Mouse (Mus musculus) right cerebral cortex, postnatal 10 days (tissue): ENCODE results near the gene Rhoj.
"Not testable (repeated sequence)": the region's sequence is repeated elsewhere in the genome, so short reads cannot be mapped to it uniquely, and the experiment has no call there.

Experiments
- DNase-seq, 2 experiments: peaks; one replicate each; pipeline ENCODE4 v3.0.0; 2021; ENCODE audit warnings: low spot score in 2 of 2

Rhoj gene

GRCm38 (mm10) chr12:75349537-75349936 is 41.4 kb downstream of the Rhoj start:
- not testable (repeated sequence) for DNase-seq

- DNase-seq: no peak
Observed at GRCm38 (mm10) chr12:75350750-75351149, 42.6 kb downstream of the Rhoj start.

GRCm38 (mm10) chr12:75351846-75352245 is 43.7 kb downstream of the Rhoj start:
- no peak for DNase-seq

- no peak for DNase-seq
Observed at GRCm38 (mm10) chr12:75352410-75352809, 44.3 kb downstream of the Rhoj start.

- DNase-seq: no peak
Observed at GRCm38 (mm10) chr12:75354354-75354753, 46.2 kb downstream of the Rhoj start.

- DNase-seq: no peak
Observed at GRCm38 (mm10) chr12:75357781-75358180, 49.7 kb downstream of the Rhoj start.

- no peak for DNase-seq
Observed at GRCm38 (mm10) chr12:75358714-75359113, 50.6 kb downstream of the Rhoj start.

GRCm38 (mm10) chr12:75359500-75359899 is 51.4 kb downstream of the Rhoj start:
- DNase-seq: no peak

GRCm38 (mm10) chr12:75359921-75360482 is 51.9 kb downstream of the Rhoj start:
- DNase-seq: peak in 1 of 2 experiments; percentile 28

GRCm38 (mm10) chr12:75362456-75362855 is 54.3 kb downstream of the Rhoj start:
- DNase-seq: no peak

- no peak for DNase-seq
Observed at GRCm38 (mm10) chr12:75364416-75364815, 56.3 kb downstream of the Rhoj start.

GRCm38 (mm10) chr12:75365621-75366124 is 57.6 kb downstream of the Rhoj start:
- no peak for DNase-seq

- no peak for DNase-seq
Observed at GRCm38 (mm10) chr12:75367371-75367770, 59.2 kb downstream of the Rhoj start.

- DNase-seq: no peak
Observed at GRCm38 (mm10) chr12:75368527-75368926, 60.4 kb downstream of the Rhoj start.

GRCm38 (mm10) chr12:75369418-75369851 is 61.3 kb downstream of the Rhoj start:
- DNase-seq: no peak

GRCm38 (mm10) chr12:75374437-75374836 is 66.3 kb downstream of the Rhoj start:
- no peak for DNase-seq

- no peak for DNase-seq
Observed at GRCm38 (mm10) chr12:75375060-75375459, 66.9 kb downstream of the Rhoj start.

GRCm38 (mm10) chr12:75376126-75376525 is 68.0 kb downstream of the Rhoj start:
- DNase-seq: no peak

- no peak for DNase-seq
Observed at GRCm38 (mm10) chr12:75386731-75387130, 78.6 kb downstream of the Rhoj start.

- peak in 1 of 2 experiments; percentile 16 for DNase-seq
Observed at GRCm38 (mm10) chr12:75387156-75387555, 79.0 kb downstream of the Rhoj start.

- DNase-seq: peak in 1 of 2 experiments; percentile 26
Observed at GRCm38 (mm10) chr12:75387846-75388245, 79.7 kb downstream of the Rhoj start.

- peak in 1 of 2 experiments; percentile 11 for DNase-seq
Observed at GRCm38 (mm10) chr12:75388521-75388920, 80.4 kb downstream of the Rhoj start.

- peak; percentile 71 to 78 for DNase-seq
Observed at GRCm38 (mm10) chr12:75389308-75390135, 81.4 kb downstream of the Rhoj start.
